Mouse (Mus musculus) megakaryocyte-erythroid progenitor cell, adult 5-6 weeks (primary cell): ENCODE results near the gene Ncf2. TPM values are rescaled to one million over a fixed set of nuclear protein-coding genes. Genes with fewer than 3 reads are reported as not detected.

Source experiments
- ATAC-seq: replicated peaks from 2 replicates; pipeline ENCODE4 v1.8.0; 2016; ENCODE audit warnings: mild to moderate bottlenecking, inconsistent platforms; ENCODE audit not compliant: severe bottlenecking, poor library complexity, low FRiP score, low TSS enrichment
- total RNA-seq, 2 experiments: library from RNA; stranded (forward) in 1 of 2; stranded (reverse) in 1 of 2; fragments of 200-1000, 215-1000 nt in 1 of 2; fragments of >200 nt in 1 of 2; fragmentation: Nextera tagmentation in 1 of 2; gene quantifications; 2 replicates each; pipeline ENCODE4 v1.2.3; 2014 to 2017

Ncf2 gene
- total RNA-seq, 2 experiments from 2014 or later: 10.2 to 37.1 TPM

DNA sequence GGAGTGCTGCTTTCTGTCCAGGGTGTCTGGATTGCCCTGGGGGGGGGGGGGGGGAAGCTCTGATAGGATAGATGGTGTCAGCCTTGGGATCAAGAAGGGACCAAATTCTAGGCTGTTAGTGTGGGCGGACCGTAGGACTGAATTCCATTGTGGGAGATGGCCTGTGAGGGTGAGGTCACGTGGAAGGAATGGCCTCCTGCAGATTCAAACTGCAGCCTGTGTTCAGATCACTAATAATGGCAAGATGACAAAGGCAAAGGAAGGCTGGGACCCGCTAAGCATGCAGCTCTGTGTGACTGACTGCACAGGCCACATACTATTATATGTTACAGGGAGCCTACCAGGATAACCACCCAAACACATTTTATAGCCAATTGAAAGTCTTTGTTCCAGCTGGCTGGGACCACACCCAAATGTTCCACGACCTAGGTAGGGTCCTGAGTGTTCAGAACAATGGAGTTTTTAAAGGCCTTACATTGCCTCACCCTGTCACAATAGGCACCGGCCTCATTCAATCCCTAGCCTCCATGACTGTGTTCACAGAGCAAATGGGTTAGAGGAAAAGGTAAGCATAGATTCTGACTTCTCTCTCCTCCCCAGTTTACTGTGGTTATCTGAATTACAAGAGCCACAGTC is 6.4 kb upstream of the Ncf2 start:
- no peak for ATAC-seq

DNA sequence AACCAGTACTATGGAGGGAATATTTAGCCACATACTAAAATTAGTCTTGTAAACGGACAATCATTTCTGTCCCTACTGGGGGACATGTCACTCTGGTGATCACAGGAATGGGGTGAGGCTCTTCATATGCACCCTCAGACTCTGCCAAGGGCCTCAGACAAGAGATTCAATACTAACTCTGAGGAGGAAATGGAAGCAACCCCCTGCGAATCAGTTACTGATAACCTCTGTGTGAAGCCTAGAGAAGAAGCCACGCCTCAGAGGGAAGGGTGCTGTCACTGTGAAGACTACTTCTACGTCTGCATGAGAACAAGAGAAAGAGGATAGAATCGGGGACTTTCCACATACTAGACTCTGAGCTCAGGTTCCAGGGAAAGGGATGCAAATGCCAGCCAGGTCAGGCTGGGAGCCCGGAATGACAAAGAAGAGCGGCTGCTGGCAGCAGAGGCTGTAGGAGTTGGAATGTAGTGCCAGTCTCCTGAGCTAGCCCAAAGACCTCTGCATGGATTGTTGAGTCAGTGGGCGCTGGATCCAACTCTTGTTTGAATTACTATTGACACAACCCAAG is 4.2 kb upstream of the Ncf2 start:
- peak; percentile 69 for ATAC-seq

DNA sequence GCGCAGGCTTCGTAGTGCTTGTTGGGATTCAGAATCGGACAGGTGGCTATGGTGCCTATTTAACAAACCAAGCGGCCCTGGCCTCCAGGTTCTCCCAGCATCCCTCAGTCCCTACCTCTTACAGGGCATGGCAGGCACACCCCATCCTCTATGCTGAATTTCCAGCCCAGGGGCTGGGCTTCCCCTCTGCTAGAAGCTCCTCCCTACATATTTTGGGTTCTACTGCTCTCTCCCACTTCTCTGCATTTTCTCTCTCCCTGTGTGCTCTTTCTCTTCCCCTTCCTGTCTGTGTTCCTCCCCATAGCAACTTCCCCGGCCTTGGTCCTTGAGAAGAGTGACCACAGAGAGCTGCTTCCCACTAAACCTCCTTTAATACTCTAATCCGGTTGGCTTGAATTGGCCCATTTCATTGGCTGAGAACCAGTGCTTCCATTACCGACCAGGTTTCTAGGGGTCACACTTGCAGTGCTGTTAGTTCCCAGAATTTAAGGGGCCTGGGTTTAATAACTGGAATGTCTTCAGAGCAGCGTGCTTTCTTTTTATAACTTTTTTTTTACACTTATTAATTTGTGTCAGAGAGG is 3.2 kb upstream of the Ncf2 start:
- ATAC-seq: no peak

DNA sequence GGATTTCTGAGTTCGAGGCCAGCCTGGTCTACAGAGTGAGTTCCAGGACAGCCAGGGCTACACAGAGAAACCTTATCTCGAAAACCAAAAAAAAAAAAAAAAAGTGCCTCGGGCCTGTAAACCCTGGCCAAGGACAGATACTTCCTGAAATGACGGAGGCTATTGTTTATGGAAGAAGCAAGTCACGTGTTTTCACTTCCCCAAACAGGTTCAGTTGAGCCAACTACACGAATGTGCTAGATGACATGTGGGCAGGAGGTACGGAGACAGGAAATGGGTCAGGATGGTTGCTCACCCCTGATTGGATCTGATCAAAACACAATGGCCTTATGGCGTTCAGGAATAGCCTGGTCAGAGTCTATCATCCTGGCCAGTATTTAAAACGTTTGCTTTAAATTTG is 1.9 kb upstream of the Ncf2 start:
- 0 out of 2 replicates have a peak, but pooled peaks have one; percentile 28 for ATAC-seq

DNA sequence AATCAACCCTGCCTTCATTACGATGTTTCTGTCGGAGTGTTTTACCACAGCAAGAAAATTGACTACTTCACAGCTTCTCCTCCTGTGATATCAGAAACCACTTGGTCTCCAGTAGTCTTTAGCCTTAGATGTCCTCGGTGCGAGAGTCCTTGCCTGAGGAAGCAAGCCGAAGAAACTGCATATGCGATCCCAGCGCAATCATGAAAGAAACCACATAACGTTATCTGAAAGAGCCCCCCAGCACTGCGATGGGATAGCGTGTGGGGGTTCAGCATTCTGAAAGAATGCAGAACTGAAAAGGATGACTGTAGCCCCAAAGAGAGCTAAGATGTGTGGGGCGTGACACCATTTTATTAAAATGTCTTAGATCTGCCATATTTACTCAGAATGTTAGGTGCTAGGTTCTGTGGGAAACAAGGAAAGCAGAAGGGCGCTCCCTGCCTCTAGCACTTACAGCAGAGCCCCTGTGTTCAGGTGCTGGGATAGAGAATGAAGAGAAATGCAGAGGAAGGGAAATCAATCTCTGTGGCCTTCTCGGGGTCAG is 711 bp downstream of the Ncf2 start:
- ATAC-seq: no peak

DNA sequence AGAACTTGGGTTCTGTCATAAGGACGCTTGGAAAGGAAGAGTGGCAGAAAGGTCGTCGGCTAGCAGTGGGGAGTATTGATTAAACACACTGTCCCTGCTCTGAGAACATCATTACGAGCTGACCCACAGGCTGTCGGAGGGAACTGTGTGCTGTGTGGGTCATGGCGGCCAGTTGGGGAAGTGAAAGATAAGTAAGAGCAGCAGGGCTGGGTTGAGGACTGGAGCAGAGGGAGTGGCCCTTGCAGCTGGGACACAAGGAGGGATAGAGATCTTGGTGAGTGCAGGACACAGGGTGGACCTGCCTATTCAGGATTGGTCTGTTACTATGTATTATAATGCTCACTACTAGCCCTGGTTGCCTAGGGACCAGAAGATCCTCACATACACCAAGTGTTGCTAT is 4.9 kb downstream of the Ncf2 start:
- ATAC-seq: 0 out of 2 replicates have a peak, but pooled peaks have one; percentile 16

DNA sequence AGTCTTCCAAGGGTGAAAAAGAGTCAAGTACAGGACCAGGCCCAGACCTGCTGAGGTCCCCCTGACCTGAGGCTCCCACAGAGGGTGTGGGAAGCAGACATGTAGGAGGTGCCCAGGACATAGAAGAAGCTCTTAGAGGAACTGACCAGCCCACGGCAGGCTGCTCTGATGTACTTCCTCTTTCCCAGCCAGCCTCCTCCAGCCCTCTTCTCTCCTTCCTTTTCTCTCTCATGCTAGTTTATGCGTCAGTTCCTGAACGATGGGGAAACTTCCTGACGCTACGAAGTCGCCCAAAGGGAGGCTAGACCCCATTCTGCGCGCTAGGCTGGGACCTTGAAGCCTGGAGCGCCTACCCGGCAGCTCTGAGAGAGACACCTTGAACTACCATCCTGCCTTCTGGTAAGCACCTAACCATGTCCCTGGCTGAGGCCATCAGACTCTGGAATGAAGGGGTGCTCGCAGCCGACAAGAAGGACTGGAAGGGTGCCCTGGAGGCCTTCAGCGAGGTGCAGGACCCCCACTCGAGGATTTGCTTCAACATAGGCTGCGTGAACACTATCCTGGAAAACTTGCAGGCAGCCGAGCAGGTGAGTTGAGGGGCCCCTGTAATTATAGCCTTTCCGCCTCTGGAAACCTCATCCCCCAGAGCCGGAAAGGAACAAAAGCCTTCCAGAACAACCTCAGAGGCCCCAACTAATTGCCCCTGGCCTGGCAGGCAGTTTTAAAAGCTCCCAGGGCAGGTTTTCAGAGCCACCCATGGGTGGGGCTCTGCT is 7.8 kb downstream of the Ncf2 start:
- ATAC-seq: peak; percentile 49

DNA sequence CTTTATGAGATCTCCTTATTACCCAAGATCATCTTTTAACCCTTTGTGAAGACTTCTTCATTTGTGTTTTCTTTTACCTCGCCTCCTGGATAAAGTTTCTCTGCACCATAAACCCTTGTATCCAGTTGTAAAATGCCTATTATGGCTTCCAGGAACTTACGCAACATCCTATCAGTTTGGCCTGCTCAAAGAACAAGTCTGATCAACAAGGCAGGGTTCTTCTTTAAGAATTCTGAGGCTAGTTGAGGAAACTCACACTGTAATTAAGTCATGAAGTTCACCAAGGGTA is 8.3 kb downstream of the Ncf2 start:
- no peak for ATAC-seq

DNA sequence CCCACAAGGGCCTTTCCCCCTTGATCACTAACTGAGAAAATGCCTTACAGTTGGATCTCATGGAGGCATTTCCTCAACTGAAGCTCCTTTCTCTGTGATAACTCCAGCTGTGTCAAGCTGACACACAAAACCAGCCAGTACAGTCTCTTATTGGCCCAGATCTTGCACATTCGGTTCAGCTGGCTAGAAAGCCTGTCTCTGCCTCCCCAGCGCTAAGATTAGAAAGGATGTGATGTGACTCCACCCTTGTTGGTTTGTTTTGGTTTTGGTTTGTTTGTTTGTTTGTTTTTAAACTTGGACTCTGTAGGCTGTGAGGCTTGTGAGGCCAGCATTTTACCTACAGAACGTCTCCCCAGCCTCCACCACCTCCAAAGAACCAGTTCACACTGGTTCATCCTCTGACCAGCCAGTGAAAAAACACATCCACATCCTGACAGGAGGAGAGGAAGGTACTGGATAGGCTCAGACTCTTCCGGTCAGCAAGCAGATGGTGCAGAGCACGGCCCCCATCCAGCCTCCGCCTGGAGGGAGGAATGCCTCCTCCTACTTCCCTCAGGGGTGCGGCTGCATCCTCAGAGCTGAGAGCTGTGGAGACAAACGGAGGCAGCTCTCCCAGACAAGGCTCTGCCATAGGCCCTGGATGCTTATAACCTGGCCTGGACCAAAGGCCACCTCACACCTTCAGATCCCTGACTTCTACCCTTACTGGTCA is 9.7 kb downstream of the Ncf2 start:
- ATAC-seq: no peak

DNA sequence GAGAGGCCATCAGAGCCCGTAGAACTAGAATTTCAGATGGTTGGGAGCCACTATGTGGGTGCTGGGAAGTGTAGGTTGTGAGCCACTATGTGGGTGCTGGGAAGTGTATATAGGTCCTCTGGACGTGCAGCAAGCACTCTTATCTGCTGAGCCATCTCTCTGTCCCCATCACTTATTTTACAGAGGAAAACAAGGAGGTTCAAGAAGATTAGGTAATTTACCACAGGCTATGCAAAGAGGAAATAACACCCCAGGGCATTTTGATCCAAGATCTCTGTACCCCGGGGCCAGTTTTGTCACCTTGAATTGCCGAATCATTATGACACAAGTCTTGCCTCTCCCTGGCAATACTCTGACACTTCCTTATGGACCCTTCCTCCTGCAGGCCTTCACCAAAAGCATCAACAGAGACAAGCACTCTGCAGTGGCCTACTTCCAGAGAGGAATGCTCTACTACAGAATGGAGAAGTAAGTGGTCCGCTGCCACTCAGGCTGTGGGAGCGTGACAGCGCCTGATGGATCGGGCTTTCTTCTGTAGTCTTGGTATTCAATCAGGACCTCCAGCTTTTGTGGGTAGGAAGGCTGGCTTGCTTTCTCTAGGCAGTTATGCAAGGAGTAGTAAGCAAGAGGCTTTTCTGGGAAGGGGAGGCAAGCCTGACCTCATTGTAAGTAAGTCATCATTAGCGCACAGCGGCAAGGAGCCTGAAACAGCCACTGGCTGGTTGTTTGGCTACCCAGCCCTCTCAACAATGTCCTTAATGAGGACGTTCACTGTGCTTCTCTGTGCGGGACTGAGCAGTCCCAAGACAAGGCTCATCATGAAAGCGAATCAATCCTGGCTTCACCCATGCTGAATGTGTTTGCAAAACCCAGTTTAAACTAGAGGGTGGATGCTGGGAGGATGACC is 10.8 kb downstream of the Ncf2 start:
- no peak for ATAC-seq

DNA sequence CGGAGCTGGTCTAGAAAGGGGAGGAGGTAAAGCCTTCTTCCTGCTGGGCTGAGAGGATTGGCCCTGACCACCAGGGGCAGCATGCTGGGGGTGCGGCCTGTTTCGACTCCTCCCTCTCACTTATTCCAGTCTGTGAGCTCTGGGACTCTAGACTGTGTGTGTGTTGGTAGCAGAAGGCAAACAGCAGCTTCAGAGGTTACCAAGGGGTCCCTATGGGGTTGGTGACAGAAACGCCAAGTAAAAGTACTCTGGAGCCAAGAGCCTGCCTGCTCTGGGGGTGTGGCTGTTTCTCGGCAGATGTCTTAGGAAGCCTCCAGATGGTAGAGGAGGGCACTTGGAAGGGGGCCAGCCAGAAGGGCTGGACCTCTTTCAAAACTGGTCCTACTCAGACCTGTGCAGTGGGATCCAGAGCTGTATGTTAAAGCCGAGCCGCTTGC is 15.3 kb downstream of the Ncf2 start:
- peak; percentile 96 for ATAC-seq

DNA sequence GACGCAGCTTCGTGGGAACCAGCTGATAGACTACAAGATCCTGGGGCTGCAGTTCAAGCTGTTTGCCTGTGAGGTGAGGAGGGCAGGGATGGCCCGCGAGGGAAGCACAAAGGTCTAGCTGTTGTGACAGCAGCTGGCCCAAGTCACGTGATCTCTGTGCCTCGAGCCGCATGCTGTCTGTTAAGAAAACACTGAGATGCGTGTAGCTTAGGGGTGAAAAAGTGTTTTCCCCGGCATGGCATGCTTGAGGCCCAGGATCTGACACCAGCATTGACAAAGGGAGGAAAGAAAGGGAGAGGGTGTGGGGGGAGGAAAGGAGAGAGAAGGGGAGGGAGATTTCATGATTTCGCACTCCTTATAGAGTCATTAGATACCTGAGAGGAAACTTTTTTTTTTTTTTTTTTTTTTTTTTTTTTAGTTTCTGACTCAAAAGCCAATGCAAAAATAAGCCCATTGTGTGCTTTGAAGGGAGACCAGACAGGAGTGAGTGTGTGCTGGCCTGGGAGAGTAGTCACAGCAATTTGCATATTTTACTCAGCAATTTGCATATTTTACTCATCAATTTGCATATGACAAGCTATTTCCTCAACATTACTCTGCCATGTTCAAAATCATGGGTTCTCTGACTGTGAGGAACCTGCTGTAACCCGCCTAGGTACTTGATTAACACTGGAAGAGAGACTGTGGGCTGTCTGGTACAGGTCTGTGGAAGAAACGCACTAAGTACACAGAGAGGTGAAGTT is 17.2 kb downstream of the Ncf2 start:
- ATAC-seq: no peak

DNA sequence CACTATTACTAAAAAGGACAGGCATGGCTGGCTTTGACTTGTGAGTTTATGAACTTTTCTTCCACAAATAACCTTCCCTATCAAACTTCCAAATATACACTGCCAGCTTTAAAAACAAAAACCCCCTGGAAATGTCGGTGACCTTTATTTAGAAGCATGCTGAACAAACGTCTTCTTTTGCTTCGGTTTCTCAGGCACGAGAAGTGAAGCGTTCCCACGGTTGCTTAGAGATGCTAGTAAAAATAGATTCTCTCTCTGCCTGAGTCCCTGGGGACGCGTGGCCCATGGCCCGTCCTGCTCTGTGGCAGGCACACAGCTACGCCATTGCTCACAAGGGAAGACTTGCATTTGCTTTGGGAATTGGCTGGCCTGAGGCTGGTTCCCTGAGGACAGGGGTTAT is 17.8 kb downstream of the Ncf2 start:
- ATAC-seq: no peak

DNA sequence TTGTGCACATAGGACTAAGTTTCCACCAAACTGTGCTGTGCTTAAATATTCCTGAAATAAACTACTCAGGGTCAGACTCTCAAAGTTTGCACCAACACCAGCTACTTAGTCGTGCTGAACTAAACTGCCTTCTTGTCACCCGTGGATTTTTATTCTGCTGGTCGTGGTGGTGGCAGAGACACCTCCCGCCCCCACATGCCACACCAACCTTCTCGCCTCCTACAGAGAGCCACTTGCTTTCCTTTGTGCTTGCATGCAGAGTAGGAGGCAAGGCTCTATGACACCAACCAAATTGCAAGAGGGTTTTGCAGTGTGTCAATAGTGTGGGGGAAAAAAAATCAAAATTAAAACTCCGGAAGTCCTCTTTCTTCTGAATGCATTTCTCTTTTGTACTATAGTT is 19.6 kb downstream of the Ncf2 start:
- no peak for ATAC-seq

DNA sequence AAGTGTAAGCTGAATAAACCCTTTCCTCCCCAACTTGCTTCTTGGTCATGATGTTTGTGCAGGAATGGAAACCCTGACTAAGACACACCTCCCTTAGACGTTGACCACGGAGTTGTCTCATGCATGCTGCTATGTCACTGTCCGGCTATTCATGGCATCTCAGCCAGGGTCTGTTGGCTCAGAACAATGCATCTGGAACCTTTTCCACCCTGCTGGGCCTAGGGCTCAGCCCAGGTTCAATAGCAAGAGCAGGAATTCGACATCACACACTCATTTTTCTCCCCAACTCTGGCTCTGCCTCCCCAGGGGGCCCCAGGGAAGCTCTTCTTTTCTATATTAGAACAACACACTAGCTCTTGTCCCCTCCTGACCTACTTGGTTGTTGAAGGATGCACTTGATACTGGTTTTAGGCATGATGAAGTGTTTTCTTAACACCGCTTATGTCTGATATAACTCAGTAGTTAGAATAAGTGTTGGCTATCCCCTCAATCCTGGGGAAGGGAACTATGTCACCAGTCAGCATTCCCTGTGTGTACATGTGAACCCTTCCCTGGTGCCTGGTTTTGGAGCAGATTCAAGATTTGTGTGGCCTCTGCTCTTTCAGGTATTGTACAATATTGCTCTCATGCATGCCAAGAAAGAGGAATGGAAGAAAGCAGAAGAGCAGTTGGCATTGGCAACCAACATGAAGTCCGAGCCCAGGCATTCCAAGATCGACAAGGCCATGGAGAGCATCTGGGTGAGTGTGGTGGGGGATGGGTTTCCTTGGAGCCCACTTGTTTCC is 21.1 kb downstream of the Ncf2 start:
- no peak for ATAC-seq

DNA sequence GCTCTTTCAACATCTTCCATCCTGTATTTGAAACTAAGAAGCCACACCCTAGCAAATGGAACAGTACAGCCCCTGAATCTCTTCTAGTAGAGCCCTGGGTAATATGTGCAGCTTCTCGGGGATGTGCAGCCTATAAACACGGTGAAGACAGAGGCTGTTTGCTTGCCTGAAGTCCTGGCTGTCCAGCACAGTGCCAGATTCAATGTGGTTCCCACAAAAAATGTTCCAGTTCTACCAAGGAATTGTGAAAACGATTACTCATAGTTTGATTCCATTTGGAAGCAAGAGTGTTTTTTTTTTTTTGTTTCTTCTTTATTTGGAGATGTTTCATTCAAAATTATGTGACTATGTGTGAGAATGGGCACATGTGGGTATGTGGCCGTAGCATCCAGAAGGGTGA is 21.8 kb downstream of the Ncf2 start:
- ATAC-seq: no peak

DNA sequence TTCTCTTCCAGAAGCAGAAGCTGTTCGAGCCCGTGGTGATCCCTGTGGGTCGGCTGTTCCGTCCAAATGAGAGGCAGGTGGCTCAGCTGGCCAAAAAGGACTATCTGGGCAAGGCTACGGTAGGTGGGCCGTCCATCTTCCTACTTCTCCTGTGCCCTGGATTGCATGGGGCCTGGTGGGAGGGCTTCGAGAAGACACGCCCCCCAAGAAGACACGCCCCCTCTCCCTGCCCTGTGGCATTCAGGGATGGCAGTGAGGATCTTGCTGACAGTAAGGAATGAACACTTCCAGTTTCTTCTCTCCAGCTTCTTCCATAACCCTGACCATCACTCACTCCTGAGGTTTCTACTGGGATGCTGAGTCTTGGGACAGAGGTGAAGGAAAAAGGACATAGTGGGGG is 24.2 kb downstream of the Ncf2 start:
- no peak for ATAC-seq
